Mouse (Mus musculus): ENCODE data around the gene Gprin1.

Gprin1 gene

GRCm38 (mm10) chr13:54749864-54750411, at the start of gene Gprin1:
Gene Gprin1, minus strand, starts transcription at chr13:54749874.
- TF ChIP-seq GATA4 (IDR thresholded peaks at IDR 0.05; ENCODE audit: insufficient replicate concordance, low read length): no peak

- TF ChIP-seq GATA4 (IDR thresholded peaks at IDR 0.05; ENCODE audit: insufficient replicate concordance, low read length): no peak
Measured at GRCm38 (mm10) chr13:54798740-54799139, 49.1 kb upstream of the Gprin1 start.

DNA sequence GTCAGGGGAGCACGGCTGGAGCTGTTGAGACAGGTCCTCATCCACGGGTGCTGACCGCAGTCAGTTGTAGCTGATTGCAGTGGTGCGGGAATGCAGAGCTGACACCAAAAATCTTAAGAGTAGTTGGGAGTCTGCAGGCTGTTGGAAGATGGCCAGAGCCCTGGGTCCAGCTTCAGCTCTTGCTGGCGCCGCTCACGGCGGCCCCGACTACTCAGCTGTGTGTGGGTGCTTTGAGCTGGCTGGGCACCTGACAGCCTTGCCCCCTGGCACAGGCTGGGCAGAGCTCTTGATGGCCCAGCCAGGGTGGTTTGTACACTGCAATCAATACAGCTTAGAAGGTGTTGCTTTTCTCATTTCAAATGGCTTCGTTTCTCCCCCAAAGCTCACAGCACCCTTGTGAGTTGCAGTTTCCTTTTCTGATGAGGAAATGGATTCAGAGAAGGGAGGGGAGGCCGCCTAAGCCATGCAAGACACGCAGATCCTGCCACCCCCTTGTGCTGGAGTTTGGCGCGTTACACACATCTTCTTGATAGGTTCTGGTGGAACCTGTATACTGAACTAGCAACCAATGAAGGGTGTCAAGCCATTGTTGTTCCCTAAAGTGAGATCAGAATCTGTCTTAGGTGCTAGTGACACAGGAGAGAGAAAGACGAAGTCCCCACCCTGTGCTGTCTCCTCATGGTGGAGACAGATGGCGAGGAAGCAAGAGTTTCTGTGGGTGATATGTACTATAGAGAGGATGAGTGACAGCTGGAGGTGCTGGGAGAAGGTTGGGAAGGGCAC, 48.4 kb upstream of the Gprin1 start:
- TF ChIP-seq GATA4 (IDR thresholded peaks at IDR 0.05; ENCODE audit: insufficient replicate concordance, low read length): no peak

GRCm38 (mm10) chr13:54797356-54797755, 47.7 kb upstream of the Gprin1 start:
- no peak for TF ChIP-seq GATA4 (IDR thresholded peaks at IDR 0.05; ENCODE audit: insufficient replicate concordance, low read length)

DNA sequence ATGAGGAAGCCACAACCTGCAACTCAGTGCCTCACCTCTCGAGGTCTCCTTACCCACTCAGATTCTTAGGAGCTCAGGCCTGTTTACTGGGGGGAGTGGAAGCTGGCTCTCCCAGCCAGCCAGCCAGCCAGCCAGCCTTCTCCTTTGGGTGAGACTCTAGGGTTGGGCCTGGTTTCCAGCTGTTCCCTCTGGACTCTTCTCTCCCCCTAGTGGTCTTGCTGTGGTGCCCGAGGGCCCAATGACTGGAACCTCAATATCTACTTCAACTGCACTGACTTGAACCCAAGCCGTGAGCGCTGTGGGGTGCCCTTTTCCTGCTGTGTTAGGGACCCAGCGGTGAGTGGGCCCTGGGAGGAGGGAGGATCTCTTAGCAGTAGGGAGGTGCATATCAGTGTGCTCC, 45.2 kb upstream of the Gprin1 start:
- no peak for TF ChIP-seq GATA4 (IDR thresholded peaks at IDR 0.05; ENCODE audit: insufficient replicate concordance, low read length)

DNA sequence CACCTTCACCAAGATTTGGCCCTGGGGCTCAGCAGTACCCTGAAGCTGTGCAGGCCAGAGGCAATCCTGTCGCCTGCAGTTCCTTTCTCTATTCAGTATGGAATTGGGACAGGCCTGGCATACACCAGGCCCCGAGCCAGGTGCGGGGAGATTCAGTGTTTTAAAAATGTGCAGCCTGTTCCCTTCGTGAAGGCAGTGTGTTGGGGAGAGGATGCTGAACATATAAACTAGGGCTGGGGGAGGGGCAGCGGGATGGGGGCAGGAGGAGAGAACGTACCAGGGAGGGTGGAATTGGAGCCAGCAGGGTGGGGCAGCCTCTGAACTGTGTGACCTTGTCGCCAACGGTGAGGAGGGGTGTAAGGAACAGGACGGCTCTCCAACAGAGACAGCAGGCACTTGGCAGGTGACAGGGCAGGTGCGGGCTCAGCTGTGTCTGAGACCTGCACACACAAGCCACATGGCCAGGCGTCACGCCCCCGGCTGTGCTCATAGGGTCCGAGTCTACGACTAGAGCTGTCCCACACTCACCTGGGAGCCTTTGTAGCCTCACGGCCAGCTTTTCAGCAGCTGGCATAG, 44.4 kb upstream of the Gprin1 start:
- TF ChIP-seq GATA4 (IDR thresholded peaks at IDR 0.05; ENCODE audit: insufficient replicate concordance, low read length): no peak

DNA sequence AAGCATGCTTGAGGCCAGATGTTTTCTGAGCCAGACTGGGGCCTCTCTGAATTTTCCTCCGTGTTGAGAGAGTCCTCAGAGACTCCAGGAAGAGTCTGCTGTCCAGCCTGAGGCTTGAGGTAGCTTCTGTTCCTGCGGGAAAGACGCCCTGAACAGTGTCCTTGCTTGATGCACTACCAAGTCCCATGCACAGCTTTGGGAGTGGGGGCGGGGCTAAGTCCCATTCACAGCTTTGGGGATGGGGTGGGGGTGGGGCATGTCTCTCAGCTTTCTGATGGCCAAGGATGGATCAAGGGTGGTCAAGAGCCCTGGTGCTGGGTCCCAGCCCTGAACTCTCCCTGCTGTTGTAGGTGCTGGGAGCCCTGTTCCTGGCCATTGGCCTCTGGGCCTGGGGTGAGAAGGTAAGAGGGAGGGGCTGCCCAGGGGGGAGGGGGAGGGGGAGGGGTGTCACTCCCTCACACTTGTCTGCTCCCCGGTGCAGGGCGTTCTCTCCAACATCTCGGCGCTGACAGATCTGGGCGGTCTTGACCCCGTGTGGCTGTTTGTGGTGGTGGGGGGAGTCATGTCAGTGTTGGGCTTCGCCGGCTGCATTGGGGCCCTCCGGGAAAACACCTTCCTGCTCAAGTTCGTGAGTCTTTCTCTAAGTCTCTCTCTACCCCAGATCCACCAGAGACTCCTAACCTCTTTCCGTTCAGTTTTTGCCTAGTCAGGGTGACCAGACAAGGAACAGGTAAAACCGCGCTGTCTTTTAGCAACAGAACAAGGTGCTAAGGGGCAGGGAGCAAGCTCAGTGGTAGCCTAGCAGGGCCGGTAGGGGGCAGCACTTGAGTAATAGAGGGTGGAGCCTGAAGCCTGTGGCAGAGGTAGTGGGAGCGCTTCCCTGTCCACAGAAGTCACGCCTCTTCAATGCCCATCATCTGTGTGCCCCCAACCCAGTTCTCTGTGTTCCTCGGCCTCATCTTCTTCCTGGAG, 42.9 kb upstream of the Gprin1 start:
- no peak for TF ChIP-seq GATA4 (IDR thresholded peaks at IDR 0.05; ENCODE audit: insufficient replicate concordance, low read length)

- TF ChIP-seq GATA4 (IDR thresholded peaks at IDR 0.05; ENCODE audit: insufficient replicate concordance, low read length): no peak
Measured at GRCm38 (mm10) chr13:54789561-54790397, 40.1 kb upstream of the Gprin1 start.

DNA sequence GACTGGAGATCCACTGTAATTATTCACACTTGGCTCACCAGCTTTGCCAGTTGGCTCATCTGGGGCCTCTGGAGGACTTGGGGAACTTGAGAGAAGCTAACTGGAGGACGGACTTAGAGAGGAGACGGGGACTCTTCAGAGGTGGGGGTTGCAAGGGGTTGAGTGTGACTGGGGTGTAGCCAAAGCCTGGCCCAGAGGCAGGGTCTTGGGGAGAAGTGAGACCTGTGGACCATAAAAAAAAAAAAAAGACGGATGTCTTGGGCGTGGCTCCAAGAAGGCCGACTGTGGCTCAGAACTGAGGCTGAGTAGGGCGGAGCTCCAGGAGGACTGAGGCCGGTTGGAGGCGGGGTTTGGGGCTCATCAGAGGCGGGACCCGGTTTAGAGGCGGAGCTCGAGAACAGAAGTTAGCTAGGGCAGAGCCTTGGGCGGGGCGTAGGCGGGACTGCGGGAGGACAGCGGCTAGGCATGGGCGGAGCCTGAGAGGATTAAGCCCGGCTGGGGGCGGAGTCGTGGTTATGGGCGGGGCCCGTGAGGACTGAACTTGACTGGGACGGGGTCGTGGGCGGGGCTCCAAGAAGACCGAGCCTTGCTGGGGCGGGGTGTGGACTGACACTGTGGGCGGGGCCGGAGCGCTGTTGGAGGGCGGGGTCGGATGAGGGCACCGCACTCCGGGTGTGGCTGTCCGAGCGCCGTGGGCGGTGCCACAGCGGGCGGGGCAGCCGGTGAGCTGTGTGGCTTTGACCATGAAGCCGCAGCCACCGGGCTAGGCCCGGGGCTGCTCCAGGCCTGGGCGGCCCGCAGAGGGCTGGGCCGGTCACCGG, 39.3 kb upstream of the Gprin1 start, which contains the start of gene Tspan17:
Gene Tspan17 (plus strand): TSS at position 638 of the 821 bp plus-strand sequence.
- TF ChIP-seq GATA4 (IDR thresholded peaks at IDR 0.05; ENCODE audit: insufficient replicate concordance, low read length): no peak

GRCm38 (mm10) chr13:54783698-54784097, 34.0 kb upstream of the Gprin1 start, which contains the start of gene Eif4e1b:
Gene Eif4e1b, plus strand, starts transcription at chr13:54783998.
- TF ChIP-seq GATA4 (IDR thresholded peaks at IDR 0.05; ENCODE audit: insufficient replicate concordance, low read length): no peak

GRCm38 (mm10) chr13:54783235-54783634, 33.6 kb upstream of the Gprin1 start:
- TF ChIP-seq GATA4 (IDR thresholded peaks at IDR 0.05; ENCODE audit: insufficient replicate concordance, low read length): no peak

GRCm38 (mm10) chr13:54781086-54781485, 31.4 kb upstream of the Gprin1 start:
- TF ChIP-seq GATA4 (IDR thresholded peaks at IDR 0.05; ENCODE audit: insufficient replicate concordance, low read length): no peak

GRCm38 (mm10) chr13:54780592-54780991, 30.9 kb upstream of the Gprin1 start:
- TF ChIP-seq GATA4 (IDR thresholded peaks at IDR 0.05; ENCODE audit: insufficient replicate concordance, low read length): no peak

Data from liver, adult (tissue).